Mouse (Mus musculus) megakaryocyte, embryonic 14.5 days (primary cell): ENCODE data around the gene Pigyl. TPM values are rescaled to one million over a fixed set of nuclear protein-coding genes. Genes with fewer than 3 reads are reported as not detected.

ENCODE experiments used
- H3K27me3 ChIP-seq: replicated peaks from 2 replicates; pipeline ENCODE3; 2012; ENCODE audit warnings: inconsistent platforms
- H3K36me3 ChIP-seq: replicated peaks from 2 replicates; pipeline ENCODE3; 2012; ENCODE audit warnings: low read length, inconsistent platforms, mixed read lengths
- H3K4me1 ChIP-seq: 2 replicates; pipeline ENCODE4 v1.6.1; 2012; ENCODE audit warnings: inconsistent platforms
- H3K4me3 ChIP-seq: replicated peaks from 2 replicates; pipeline ENCODE3; 2012; ENCODE audit warnings: moderate library complexity, mild to moderate bottlenecking, inconsistent platforms
- H3K9me3 ChIP-seq: 2 replicates; pipeline ENCODE4 v1.6.1; 2012; ENCODE audit warnings: inconsistent platforms
- FLI1 ChIP-seq: IDR thresholded peaks from 2 replicates; pipeline ENCODE4 v1.6.1; 2012; ENCODE audit warnings: low read length, inconsistent platforms, mixed read lengths
- GATA1 ChIP-seq: IDR thresholded peaks from 3 replicates; pipeline ENCODE4 v1.6.1; 2012; ENCODE audit warnings: mixed read lengths, low read length, inconsistent platforms, borderline replicate concordance
- polyA plus RNA-seq: library from polyadenylated mRNA; stranded (reverse); fragments of >175 nt; gene quantifications from 2 replicates; pipeline ENCODE4 v1.2.3, GENCODE M21; 2012; ENCODE audit warnings: low replicate concordance; ENCODE audit not compliant: insufficient read depth

The Pigyl gene
- polyA plus RNA-seq, 1 experiment, result 28.4 TPM

- Histone ChIP-seq H3K9me3 (peaks cover 3% of the 10 kb centered on the region; the same call in 1 of the 2 replicates), H3K4me3 (no peak overlapping the region), H3K4me1 (peaks cover 27% of the 10 kb centered on the region)
Observed at GRCm38 (mm10) chr9:22123069-22123609, 33.5 kb upstream of the Pigyl start.

GRCm38 (mm10) chr9:22124169-22124568, 32.5 kb upstream of the Pigyl start:
- no peaks in the 10 kb centered on the region for H3K36me3 ChIP-seq
- no peak overlapping the region for H3K4me3 ChIP-seq
- peaks cover 3% of the 10 kb centered on the region; the same call in 1 of the 2 replicates for H3K9me3 ChIP-seq
- peaks cover 25% of the 10 kb centered on the region for H3K4me1 ChIP-seq
- H3K27me3 ChIP-seq, result peaks cover 27% of the 10 kb centered on the region
- TF ChIP-seq FLI1 (no peak), GATA1 (no peak)

More at GRCm38 (mm10) chr9:22123069-22123609, 33.5 kb upstream of the Pigyl start:
- TF ChIP-seq GATA1, result no peak
- no peak for TF ChIP-seq FLI1
- no peaks in the 10 kb centered on the region for H3K36me3 ChIP-seq
- peaks cover 20% of the 10 kb centered on the region for H3K27me3 ChIP-seq

DNA sequence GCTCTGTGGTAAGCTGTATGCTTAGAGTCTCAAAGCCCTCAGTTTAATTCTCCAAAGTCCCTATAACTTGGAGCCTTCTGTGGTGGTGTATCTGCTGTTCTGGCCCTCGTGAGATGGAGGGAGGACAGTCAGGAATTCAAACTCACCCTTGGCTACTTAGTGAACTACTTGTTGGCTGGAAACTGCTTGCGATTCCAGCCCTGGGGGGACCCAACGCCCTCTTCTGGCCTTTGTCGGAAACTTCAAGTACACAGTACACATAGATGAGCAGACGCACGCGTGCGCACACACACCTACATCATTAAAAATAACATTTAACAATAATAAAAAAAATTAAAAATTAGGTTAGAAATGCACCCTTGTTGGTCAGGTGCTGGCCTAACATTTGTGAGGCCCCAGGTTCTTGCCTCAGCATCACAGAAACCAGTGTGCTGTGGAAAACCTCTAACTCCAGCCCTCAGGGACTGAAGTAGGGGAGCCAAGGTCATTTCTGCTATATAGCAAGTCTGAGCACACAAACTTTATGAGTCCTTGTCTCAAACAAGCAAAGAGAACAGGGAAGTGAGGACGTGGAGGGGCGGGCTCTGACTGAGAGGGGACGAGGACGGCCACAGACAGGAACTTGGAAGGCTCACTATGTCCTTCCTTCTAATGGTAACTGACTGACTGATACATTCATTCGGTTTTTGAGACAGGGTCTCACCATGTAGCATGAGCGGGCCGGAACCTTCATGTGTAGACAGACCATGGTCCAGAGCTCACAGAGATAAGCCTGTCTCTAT, 31.2 kb upstream of the Pigyl start:
- peaks cover 23% of the 10 kb centered on the region for H3K4me1 ChIP-seq
- no peaks in the 10 kb centered on the region for H3K36me3 ChIP-seq

DNA sequence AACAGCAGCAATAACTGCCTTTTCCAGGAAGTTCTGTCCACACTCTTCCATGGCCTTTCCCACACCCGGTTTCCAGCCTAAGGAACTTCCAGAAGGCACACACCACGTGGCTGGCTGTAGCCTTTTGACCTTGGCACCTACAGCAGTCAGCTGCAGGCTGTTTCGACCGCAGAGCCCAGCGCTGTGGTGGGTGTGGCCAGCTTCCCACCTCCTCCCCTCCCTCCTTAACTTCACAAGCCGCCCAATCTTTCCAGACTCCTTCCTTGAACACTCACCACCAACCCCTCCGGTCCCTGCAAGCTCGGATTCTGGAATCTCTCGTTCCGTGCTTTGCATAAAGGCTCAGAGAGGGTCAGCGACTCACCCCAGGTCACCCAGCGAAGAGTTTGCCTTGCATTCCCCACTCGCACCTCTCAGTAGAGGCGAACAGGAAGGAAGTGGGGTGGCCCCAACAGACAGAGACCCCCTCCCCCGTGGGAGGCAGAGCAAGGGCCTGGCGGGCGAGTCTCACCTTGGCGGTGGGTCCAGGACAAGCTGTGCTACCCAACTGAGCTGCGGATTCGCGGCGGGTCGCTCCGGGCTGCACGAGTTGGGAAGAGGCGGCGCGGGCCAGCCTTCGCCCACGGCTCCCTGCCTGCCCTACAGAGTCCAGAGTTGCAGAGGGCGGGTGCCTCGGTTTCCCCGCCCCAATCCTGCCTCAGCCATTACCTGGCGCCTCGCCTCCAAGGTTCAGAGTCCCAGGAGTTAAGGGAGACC, 25.2 kb upstream of the Pigyl start:
- Histone ChIP-seq H3K36me3 (no peaks in the 10 kb centered on the region), H3K4me1 (peaks cover 15% of the 10 kb centered on the region), H3K9me3 (peaks cover 3% of the 10 kb centered on the region), H3K27me3 (peaks cover 52% of the 10 kb centered on the region), H3K4me3 (peak overlapping the region; percentile 88)
- no peak for TF ChIP-seq FLI1
- TF ChIP-seq GATA1, result no peak

More for the DNA sequence above, 31.2 kb upstream of the Pigyl start:
- Histone ChIP-seq H3K9me3 (no peaks in the 10 kb centered on the region; the same call in 1 of the 2 replicates), H3K27me3 (peaks cover 34% of the 10 kb centered on the region), H3K4me3 (no peak overlapping the region)
- TF ChIP-seq FLI1 (no peak), GATA1 (no peak)

GRCm38 (mm10) chr9:22132220-22132619, 24.4 kb upstream of the Pigyl start:
- peaks cover 49% of the 10 kb centered on the region for H3K27me3 ChIP-seq
- H3K36me3 ChIP-seq, result no peaks in the 10 kb centered on the region
- TF ChIP-seq FLI1 (no peak), GATA1 (no peak)
- no peak overlapping the region for H3K4me3 ChIP-seq
- peaks cover 15% of the 10 kb centered on the region for H3K4me1 ChIP-seq
- peaks cover 3% of the 10 kb centered on the region for H3K9me3 ChIP-seq

DNA sequence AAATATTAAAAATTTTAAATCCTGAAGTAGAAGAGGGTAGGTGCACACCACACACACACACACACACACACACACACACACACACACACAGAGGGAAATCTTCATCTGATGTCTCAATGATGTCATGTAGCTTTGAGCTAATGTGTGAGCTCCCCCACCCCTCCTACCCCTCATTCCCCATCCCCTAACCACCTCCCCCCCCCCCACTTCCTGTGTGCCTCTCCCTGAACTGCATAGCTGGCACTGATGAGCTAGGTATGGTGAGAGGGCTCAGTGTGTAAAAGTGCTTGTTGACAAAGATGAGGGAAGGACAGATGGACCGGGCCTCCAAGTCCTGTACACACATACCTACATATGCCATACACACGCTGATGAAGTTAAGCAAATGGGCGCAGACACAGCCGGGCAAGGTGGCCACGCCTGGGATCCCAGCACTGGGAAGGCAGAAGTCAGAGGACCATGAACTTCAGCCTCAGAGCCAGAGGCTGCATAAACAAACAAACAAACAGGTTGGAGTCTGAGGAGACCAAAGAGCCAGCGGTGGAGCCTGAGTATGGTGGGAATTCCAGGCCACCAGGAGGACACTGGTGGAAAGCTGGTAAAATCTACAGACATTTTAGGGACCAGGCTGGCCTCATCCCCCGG, 22.3 kb upstream of the Pigyl start:
- H3K4me1 ChIP-seq, result peaks cover 15% of the 10 kb centered on the region

DNA sequence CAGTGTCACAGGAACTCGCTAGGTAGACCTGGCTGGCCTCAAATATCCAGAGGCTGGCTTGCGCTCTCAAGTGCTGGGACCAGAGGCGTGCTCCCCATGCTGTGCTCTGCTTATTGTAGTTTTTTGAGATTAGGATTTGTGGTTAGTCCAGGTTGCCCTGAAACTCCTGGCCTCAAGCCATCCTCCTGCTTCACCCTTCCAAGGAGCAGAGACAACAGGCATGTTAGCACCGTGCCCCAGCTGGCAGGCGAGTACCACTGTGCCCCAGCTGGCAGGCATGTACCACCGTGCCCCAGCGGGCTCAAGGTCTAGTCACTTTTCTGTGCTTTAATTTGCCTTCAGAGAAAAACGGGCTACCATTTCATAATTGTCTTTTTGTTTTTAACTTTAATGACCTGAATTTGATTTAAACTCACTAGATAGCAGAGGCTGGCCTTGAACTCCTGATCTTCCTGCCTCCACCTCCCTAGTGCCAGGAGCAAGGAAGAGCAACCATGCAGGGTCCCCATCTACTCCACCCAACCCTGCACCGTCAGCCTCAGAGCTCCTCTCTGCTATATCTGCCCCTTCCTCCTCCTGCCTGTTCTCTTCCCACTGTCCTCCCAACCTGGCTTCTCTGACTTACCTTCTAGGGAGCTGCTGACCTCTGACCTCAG, 21.5 kb upstream of the Pigyl start:
- H3K9me3 ChIP-seq, result peaks cover 12% of the 10 kb centered on the region
- no peaks in the 10 kb centered on the region for H3K36me3 ChIP-seq
- H3K27me3 ChIP-seq, result peaks cover 29% of the 10 kb centered on the region
- peaks cover 15% of the 10 kb centered on the region for H3K4me1 ChIP-seq
- H3K4me3 ChIP-seq, result no peak overlapping the region
- TF ChIP-seq FLI1 (no peak), GATA1 (no peak)

More for the DNA sequence above, 22.3 kb upstream of the Pigyl start:
- no peaks in the 10 kb centered on the region for H3K36me3 ChIP-seq
- no peak overlapping the region for H3K4me3 ChIP-seq
- H3K27me3 ChIP-seq, result peaks cover 33% of the 10 kb centered on the region
- H3K9me3 ChIP-seq, result peaks cover 7% of the 10 kb centered on the region
- TF ChIP-seq GATA1 (no peak), FLI1 (no peak)

GRCm38 (mm10) chr9:22135644-22136390, 20.8 kb upstream of the Pigyl start, which contains the start of gene Acp5:
Gene Acp5 (minus strand): TSS chr9:22135711.
- peaks cover 15% of the 10 kb centered on the region for H3K4me1 ChIP-seq
- H3K4me3 ChIP-seq, result no peak within 1 kb of the TSS
- peaks cover 25% of the 10 kb centered on the region for H3K27me3 ChIP-seq
- no peaks in the 10 kb centered on the region for H3K36me3 ChIP-seq
- peaks cover 12% of the 10 kb centered on the region for H3K9me3 ChIP-seq
- TF ChIP-seq GATA1 (no peak), FLI1 (no peak)
